24 mouse cellular contexts compared by ENCODE assay signal in the genomic region with DNA sequence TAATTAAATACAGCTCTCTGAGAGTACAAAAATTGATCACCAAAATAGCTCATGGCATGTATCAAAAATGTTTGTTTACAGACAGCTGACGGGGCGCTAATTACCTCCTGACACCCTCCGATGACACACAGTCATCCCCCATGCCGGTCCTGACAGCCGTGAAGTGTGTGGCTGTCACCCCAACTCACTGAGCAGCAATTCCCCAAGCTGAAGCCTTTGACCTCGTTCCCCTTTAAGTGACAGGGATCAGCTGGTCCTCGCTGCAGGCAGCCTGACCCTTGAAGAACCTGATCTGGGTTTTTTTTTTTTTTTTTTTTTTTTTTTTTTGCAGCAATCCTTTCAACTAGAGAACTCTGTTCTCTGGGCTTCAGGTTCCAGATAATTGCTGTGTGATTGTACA. TPM values are rescaled to one million over a fixed set of nuclear protein-coding genes. Genes with fewer than 3 reads are reported as not detected.
"Had no signal": no experiment of that assay in that cellular context is flagged by ENCODE, and none has a peak within 500 bp of the region (broad histone marks: within the 10 kb centered on the region; RNA-seq: fewer than 3 reads in every experiment).

No protein-coding gene starts in this region.

- H3K27ac ChIP-seq: kidney, postnatal 0 days; limb, embryonic 12.5 days; limb, embryonic 15.5 days; liver, embryonic 14.5 days; macrophage; midbrain, embryonic 12.5 days; stomach, embryonic 15.5 days had no signal

- H3K9ac ChIP-seq: limb, embryonic 12.5 days; limb, embryonic 15.5 days; liver, embryonic 14.5 days; liver, postnatal 0 days; lung, embryonic 14.5 days; midbrain, embryonic 12.5 days; stomach, embryonic 15.5 days had no signal

- H3K4me2 ChIP-seq: limb, embryonic 12.5 days; limb, embryonic 15.5 days; liver, embryonic 11.5 days; lung, embryonic 14.5 days; midbrain, embryonic 12.5 days; stomach, embryonic 15.5 days had no signal

- H3K9me3 ChIP-seq: limb, embryonic 12.5 days; limb, embryonic 15.5 days; midbrain, embryonic 12.5 days; stomach, embryonic 15.5 days had no signal

- H3K4me3 ChIP-seq: limb, embryonic 12.5 days; limb, embryonic 15.5 days; midbrain, embryonic 12.5 days; stomach, embryonic 15.5 days had no signal

- ATAC-seq: liver, postnatal 0 days; lung, postnatal 0 days had no signal

- H3K27me3 ChIP-seq: limb, embryonic 15.5 days; stomach, embryonic 15.5 days had no signal

- H3K4me1 ChIP-seq: limb, embryonic 15.5 days; stomach, embryonic 15.5 days had no signal

- H3K36me3 ChIP-seq: limb, embryonic 12.5 days; limb, embryonic 15.5 days; midbrain, embryonic 12.5 days; stomach, embryonic 15.5 days had no signal

- DNase-seq: kidney, adult 2 months; kidney, postnatal 25 days; layer of hippocampus, postnatal 36 days; left cerebral cortex, postnatal 4 days; liver, postnatal 0 days; lung, embryonic 14.5 days; right cerebral cortex, adult 18-20 months; right cerebral cortex, postnatal 14 days; spleen, adult 18-20 months; thymus, postnatal 25 days had no signal

RNA-seq across cellular contexts. Expression of gene Foxi2, which starts 58.5 kb away (rescaled TPM):
- polyA plus RNA-seq: kidney, adult 2 months; kidney, embryonic 14.5 days; kidney, postnatal 0 days; large intestine, adult 2 months; limb, embryonic 15.5 days; liver, embryonic 11.5 days; liver, embryonic 14.5 days; liver, postnatal 0 days; lung, embryonic 14.5 days; lung, postnatal 0 days; macrophage; midbrain, postnatal 0 days; neural tube, embryonic 14.5 days; stomach, embryonic 15.5 days had no signal

RNA-seq across cellular contexts. Expression of gene Clrn3, which starts 59.8 kb away (rescaled TPM):
- polyA plus RNA-seq: limb, embryonic 12.5 days; limb, embryonic 15.5 days; liver, embryonic 14.5 days; liver, postnatal 0 days; lung, embryonic 14.5 days; lung, postnatal 0 days; macrophage; midbrain, embryonic 12.5 days; midbrain, postnatal 0 days; neural tube, embryonic 11.5 days; neural tube, embryonic 14.5 days had no signal
